Mouse (Mus musculus): ENCODE results near the gene Mrpl53. TPM values are rescaled to one million over a fixed set of nuclear protein-coding genes. Genes with fewer than 3 reads are reported as not detected.

The Mrpl53 gene
- polyA plus RNA-seq, 1 experiment = 35.0 TPM

DNA sequence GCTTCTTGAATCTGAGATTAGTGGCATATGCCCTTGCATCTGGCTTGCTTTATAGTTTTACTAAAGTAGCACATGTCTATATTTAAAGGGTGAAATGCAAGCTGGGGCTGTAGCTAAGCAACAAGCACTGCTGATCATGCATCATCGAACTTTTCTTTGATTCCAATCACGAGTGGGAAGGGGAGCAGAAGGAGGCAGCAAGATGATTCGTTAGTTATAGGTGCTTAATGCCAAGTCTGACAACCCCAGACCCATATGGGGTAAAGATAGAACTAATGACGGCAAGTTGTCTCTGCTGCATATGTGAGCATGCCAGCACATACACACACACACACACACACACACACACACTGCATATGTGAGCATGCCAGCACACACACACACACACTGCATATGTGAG lies 4.7 kb upstream of the Mrpl53 start:
- Histone ChIP-seq H3K27ac (ENCODE audit: insufficient read depth, low read length) (no peak overlapping the region), H3K27me3 (ENCODE audit: control insufficient read depth, insufficient read depth, low read length) (no peaks in the 10 kb centered on the region), H3K4me1 (ENCODE audit: control insufficient read depth, insufficient read depth, insufficient read length) (peaks cover 13% of the 10 kb centered on the region), H3K36me3 (ENCODE audit: control insufficient read depth, insufficient read depth, low read length) (no peaks in the 10 kb centered on the region; the same call in 1 of the 2 replicates), H3K4me3 (ENCODE audit: extremely low read depth, insufficient read depth, insufficient read length) (no peak overlapping the region)
- no peak for TF ChIP-seq POLR2A (IDR thresholded peaks at IDR 0.05; ENCODE audit: low read depth, low read length)
- no peak for TF ChIP-seq CTCF (IDR thresholded peaks at IDR 0.05; ENCODE audit: extremely low read depth, insufficient read depth, insufficient read length, insufficient replicate concordance)
- WGBS = 89% methylated on average over 4 of the region's 4 CpGs
- DNase-seq (ENCODE audit: low read depth in 1 of 2, low spot score in 2 of 2) = no peak

DNA sequence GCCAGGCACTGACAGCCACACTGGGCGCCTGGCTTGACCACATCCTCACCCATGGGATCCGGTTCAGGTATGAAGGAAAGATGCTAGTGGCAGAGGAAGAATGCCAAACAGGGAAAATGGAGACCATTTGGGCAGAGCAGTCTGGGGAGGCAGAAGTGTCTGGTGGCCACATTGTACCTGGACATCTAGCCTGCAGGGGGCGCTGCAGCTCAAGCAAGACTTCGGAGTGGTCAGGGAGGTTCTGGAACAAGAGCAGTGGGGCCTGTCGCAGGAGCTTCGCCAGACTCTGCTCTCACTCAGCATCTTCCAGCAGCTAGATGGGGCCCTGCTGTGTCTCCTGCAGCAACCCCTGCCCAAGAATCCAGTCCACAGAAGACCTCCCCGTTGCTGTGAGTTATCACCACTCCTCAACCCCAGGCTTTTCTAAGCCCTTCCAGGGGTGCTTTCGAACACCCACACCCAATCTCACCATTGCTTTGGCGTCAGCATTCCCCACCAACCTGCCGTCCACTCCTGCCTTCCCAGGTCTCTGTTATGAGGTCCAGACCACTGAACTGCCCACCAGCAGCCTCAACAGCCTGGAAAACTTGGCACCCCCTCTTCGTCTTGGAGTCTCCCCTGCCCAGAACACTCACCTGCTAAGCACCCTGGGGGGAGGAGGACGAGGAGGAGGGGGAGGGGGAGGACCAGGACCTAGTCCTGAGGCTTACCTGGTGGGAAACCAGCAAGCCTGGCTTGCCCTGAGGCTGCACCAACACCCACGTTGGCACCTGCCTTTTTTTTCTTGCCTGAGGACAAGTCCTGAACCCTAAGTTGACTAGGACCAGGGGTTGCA lies 1.1 kb upstream of the Mrpl53 start:
- DNase-seq (ENCODE audit: low read depth in 1 of 2, low spot score in 2 of 2) = peak in 1 of 2 experiments; percentile 74
- no peak for TF ChIP-seq POLR2A (IDR thresholded peaks at IDR 0.05; ENCODE audit: low read depth, low read length)
- TF ChIP-seq CTCF (IDR thresholded peaks at IDR 0.05; ENCODE audit: extremely low read depth, insufficient read depth, insufficient read length, insufficient replicate concordance) = peak; percentile 76; the same call in 1 of the 2 replicates
- WGBS = 50% methylated on average over 13 of the region's 13 CpGs
- H3K4me1 ChIP-seq (ENCODE audit: control insufficient read depth, insufficient read depth, insufficient read length) = peaks cover 7% of the 10 kb centered on the region; the same call in 1 of the 2 replicates
- H3K36me3 ChIP-seq (ENCODE audit: control insufficient read depth, insufficient read depth, low read length) = no peaks in the 10 kb centered on the region; the same call in 1 of the 2 replicates
- H3K4me3 ChIP-seq (ENCODE audit: extremely low read depth, insufficient read depth, insufficient read length) = no peak overlapping the region
- no peak overlapping the region for H3K27ac ChIP-seq (ENCODE audit: insufficient read depth, low read length)
- H3K27me3 ChIP-seq (ENCODE audit: control insufficient read depth, insufficient read depth, low read length) = no peaks in the 10 kb centered on the region

DNA sequence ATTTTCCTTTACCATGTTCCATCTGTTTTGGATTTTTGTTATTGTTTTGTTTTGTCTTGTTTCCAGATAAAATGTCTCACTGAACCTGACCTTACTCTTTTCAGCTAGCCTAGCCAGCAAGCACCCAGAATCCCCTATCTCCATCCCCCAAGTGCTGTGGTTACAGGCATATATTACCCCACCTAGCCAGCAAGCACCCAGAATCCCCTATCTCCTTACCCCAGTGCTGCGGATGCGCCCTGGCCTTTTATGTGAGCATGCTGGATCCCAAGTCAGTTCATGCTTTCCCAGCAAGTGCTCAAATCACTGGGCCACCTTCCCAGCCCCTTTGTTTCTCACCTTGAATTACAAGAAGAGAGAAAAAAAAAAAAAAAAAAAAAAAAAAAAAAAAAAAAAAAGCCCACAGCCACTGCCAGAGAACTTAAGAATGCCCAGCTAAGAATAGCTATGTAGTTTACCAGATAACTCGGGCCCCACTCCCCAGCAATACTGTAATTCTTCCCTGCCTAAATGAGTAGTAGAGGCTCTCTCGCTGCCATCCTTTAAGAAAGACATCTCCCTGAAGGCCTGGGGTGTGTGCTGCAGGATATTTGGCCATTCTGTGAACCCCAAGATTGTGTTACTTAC lies 2.8 kb downstream of the Mrpl53 start:
- TF ChIP-seq POLR2A (IDR thresholded peaks at IDR 0.05; ENCODE audit: low read depth, low read length) (no peak), CTCF (IDR thresholded peaks at IDR 0.05; ENCODE audit: extremely low read depth, insufficient read depth, insufficient read length, insufficient replicate concordance) (no peak)
- 84% methylated on average over 4 of the region's 4 CpGs for WGBS
- no peak overlapping the region for H3K27ac ChIP-seq (ENCODE audit: insufficient read depth, low read length)
- peaks cover 7% of the 10 kb centered on the region for H3K4me1 ChIP-seq (ENCODE audit: control insufficient read depth, insufficient read depth, insufficient read length)
- no peak for DNase-seq (ENCODE audit: low read depth in 1 of 2, low spot score in 2 of 2)
- no peaks in the 10 kb centered on the region for H3K36me3 ChIP-seq (ENCODE audit: control insufficient read depth, insufficient read depth, low read length)
- no peaks in the 10 kb centered on the region for H3K27me3 ChIP-seq (ENCODE audit: control insufficient read depth, insufficient read depth, low read length)
- no peak overlapping the region for H3K4me3 ChIP-seq (ENCODE audit: extremely low read depth, insufficient read depth, insufficient read length)

DNA sequence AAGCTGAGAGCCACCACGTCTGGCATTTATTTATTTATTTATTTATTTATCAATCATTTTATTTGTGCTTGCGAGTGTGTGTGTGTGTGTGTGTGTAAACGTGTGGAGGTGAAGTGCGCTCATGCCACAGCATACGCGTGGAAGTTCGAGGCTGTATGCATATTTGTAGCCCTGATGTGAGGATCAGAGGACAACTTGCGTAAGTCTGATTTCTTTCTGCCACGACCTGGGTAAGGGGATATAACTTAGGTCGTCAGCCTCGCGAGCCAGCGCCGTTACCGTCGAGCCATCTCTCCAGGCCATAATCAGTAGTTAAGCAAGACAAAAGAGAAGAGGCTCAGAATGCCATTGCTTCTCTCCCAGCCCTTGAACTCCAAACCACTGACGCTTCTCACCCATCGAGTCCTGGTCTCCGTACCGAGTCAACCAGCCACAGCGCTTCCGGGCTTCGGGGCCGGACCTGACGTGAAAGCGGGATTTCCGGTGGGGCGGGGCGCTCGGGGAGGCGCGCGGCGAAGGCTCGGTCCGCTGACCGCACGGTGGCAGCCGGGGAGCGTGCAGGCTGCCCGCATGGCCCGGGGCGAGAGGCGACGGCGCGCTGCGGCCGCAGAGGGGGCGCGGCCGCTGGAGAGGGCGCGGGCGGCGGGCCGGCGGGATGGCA lies 6.3 kb downstream of the Mrpl53 start, which contains the start of gene Mogs:
Gene Mogs (plus strand): TSS at position 486 of the 661 bp plus-strand sequence.
- TF ChIP-seq POLR2A (IDR thresholded peaks at IDR 0.05; ENCODE audit: low read depth, low read length) = peak; percentile 97
- peak; percentile 14; the same call in 1 of the 2 replicates for TF ChIP-seq CTCF (IDR thresholded peaks at IDR 0.05; ENCODE audit: extremely low read depth, insufficient read depth, insufficient read length, insufficient replicate concordance)
- under 1% methylated on average over 49 of the region's 58 CpGs for WGBS
- Histone ChIP-seq H3K27ac (ENCODE audit: insufficient read depth, low read length) (peak within 1 kb of the TSS; percentile 88), H3K4me1 (ENCODE audit: control insufficient read depth, insufficient read depth, insufficient read length) (peaks cover 12% of the 10 kb centered on the region), H3K36me3 (ENCODE audit: control insufficient read depth, insufficient read depth, low read length) (peaks cover 2% of the 10 kb centered on the region), H3K27me3 (ENCODE audit: control insufficient read depth, insufficient read depth, low read length) (no peaks in the 10 kb centered on the region), H3K4me3 (ENCODE audit: extremely low read depth, insufficient read depth, insufficient read length) (peak within 1 kb of the TSS; percentile 75)
- DNase-seq (ENCODE audit: low read depth in 1 of 2, low spot score in 2 of 2) = peak; percentile 74 to 94

DNA sequence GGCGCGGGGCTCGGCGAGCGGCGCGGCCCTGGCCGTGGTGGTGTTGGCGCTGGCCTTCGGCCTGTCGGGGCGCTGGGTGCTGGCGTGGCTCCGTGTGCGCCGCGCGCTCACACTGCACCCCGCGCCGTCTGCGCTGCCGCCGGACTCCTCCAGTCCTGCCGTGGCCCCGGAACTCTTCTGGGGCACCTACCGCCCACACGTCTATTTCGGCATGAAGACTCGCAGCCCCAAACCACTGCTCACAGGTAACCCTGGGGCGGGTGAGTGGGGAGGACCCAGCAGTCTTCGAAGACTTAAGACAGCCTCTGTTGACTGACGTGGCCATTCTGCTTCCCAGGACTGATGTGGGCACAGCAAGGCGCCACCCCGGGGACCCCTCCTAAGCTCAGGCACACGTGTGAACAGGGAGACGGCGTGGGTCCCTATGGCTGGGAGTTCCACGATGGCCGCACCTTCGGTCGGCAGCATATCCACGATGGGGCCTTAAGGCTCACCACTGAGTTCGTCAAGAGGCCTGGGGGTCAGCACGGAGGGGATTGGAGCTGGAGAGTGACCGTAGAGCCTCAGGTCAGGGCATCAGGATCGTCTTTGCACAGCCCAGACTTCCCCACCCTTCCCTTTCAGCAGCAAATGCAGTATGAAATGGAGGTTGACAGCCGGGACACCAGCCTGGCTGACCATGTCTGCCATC lies 7.0 kb downstream of the Mrpl53 start:
- no peaks in the 10 kb centered on the region for H3K27me3 ChIP-seq (ENCODE audit: control insufficient read depth, insufficient read depth, low read length)
- peak overlapping the region; percentile 75 for H3K4me3 ChIP-seq (ENCODE audit: extremely low read depth, insufficient read depth, insufficient read length)
- peak in 1 of 2 experiments; percentile 36 for DNase-seq (ENCODE audit: low read depth in 1 of 2, low spot score in 2 of 2)
- peak overlapping the region; percentile 43 for H3K27ac ChIP-seq (ENCODE audit: insufficient read depth, low read length)
- H3K4me1 ChIP-seq (ENCODE audit: control insufficient read depth, insufficient read depth, insufficient read length) = peaks cover 17% of the 10 kb centered on the region
- WGBS = 3% methylated on average over 41 of the region's 48 CpGs
- TF ChIP-seq POLR2A (IDR thresholded peaks at IDR 0.05; ENCODE audit: low read depth, low read length) = no peak
- TF ChIP-seq CTCF (IDR thresholded peaks at IDR 0.05; ENCODE audit: extremely low read depth, insufficient read depth, insufficient read length, insufficient replicate concordance) = no peak
- peaks cover 2% of the 10 kb centered on the region for H3K36me3 ChIP-seq (ENCODE audit: control insufficient read depth, insufficient read depth, low read length)

Measured in spleen, adult 2 months (tissue).